Mouse (Mus musculus) embryonic stem cell, embryonic (primary cell): ENCODE data around the gene Ndufs3.

ENCODE experiments used
- CTCF ChIA-PET, 4 experiments: fragments of 300-600 bp in 2 of 4; fragments of 350-600 bp in 2 of 4; sonication (Branson Sonifier 250); formaldehyde crosslinking; loops; one replicate each; lab custom pipeline; 2022; ENCODE audit warnings: inconsistent platforms in 2 of 4; lab: Charles Lee
- POLR2A ChIA-PET, 4 experiments: fragments of 300-600 bp in 2 of 4; fragments of 350-600 bp in 2 of 4; sonication (Branson Sonifier 250); formaldehyde crosslinking; loops; one replicate each; lab custom pipeline; 2022; ENCODE audit warnings: antibody characterized with exemption in 4 of 4, inconsistent platforms in 1 of 4; lab: Charles Lee

The Ndufs3 gene

GRCm38 (mm10) chr2:90904076-90904855 is at the start of gene Ndufs3, which contains the start of gene Kbtbd4:
TSS of gene Ndufs3 (minus strand) at chr2:90904827.
TSS of gene Kbtbd4 (plus strand) at chr2:90904740.
- POLR2A ChIA-PET, result interaction anchor here (0.5 to 5.4 kb wide), 42 partner anchors 9 to 596 kb away, joined by 3 to 118 read pairs (median 4); partner anchors contain the start of genes C1qtnf4 (in 2 of the 4), Acp2 (in 1 of the 4) and Nr1h3 (in 1 of the 4)

DNA sequence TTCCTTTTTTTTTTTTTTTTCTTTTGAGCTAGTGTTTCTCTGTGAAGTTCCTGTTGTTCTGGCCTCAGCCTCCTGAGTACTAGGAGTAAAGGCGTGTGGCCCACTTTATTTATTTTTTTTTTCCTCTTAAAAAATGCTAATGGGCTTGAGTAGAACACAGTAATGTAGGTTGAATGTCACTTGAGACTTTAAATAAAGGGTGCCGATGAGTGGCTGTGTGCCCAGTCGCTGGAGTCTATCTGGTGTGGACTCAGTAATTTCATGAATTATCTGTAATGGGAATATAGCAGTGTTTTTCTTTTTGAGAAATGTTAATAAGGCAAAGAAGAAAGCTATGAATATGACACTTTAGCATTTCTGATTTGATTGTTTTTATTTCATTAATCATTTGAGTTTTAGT is 48.8 kb upstream of the Ndufs3 start:
- CTCF ChIA-PET, result interaction anchor here in 2 of 4 experiments (0.7 kb wide), 2 partner anchors 13 to 157 kb away, joined by 3 read pairs; no protein-coding TSS in a partner anchor
- POLR2A ChIA-PET, result interaction anchor here (0.6 to 6.3 kb wide), 13 partner anchors 9 to 111 kb away, joined by 3 to 35 read pairs (median 4); partner anchors contain the start of gene Celf1 (in 1 of the 4)

More at GRCm38 (mm10) chr2:90904076-90904855, at the start of gene Ndufs3, which contains the start of gene Kbtbd4:
- CTCF ChIA-PET, result interaction anchor here in 2 of 4 experiments (0.6 to 1.0 kb wide), 3 partner anchors 279 to 937 kb away, joined by 4 to 5 read pairs (median 4); no protein-coding TSS in a partner anchor

GRCm38 (mm10) chr2:90950582-90951194 is 46.1 kb upstream of the Ndufs3 start:
- CTCF ChIA-PET, result interaction anchor here in 2 of 4 experiments (0.6 to 1.3 kb wide), 4 partner anchors 11 to 519 kb away, joined by 3 to 4 read pairs (median 4); no protein-coding TSS in a partner anchor
- POLR2A ChIA-PET, result interaction anchor here in 3 of 4 experiments (0.7 to 6.3 kb wide), 12 partner anchors 7 to 162 kb away, joined by 3 to 44 read pairs (median 6); partner anchors contain the start of gene Celf1 (in 2 of the 3)

GRCm38 (mm10) chr2:90950149-90950548 is 45.5 kb upstream of the Ndufs3 start:
- CTCF ChIA-PET, result interaction anchor here in 2 of 4 experiments (0.6 to 1.3 kb wide), 4 partner anchors 10 to 519 kb away, joined by 3 to 4 read pairs (median 4); no protein-coding TSS in a partner anchor
- POLR2A ChIA-PET, result interaction anchor here (0.6 to 5.7 kb wide), 14 partner anchors 8 to 162 kb away, joined by 3 to 44 read pairs (median 6); partner anchors contain the start of gene Celf1 (in 2 of the 4)

- POLR2A ChIA-PET, result interaction anchor here in 3 of 4 experiments (0.7 to 4.9 kb wide), 21 partner anchors 8 to 75 kb away, joined by 3 to 29 read pairs (median 5); partner anchors contain the start of genes C1qtnf4 (in 1 of the 3), Kbtbd4 (in 1 of the 3) and Ndufs3 (in 1 of the 3)
These were observed 37.1 kb upstream of the Ndufs3 start for GRCm38 (mm10) chr2:90941744-90942143.

DNA sequence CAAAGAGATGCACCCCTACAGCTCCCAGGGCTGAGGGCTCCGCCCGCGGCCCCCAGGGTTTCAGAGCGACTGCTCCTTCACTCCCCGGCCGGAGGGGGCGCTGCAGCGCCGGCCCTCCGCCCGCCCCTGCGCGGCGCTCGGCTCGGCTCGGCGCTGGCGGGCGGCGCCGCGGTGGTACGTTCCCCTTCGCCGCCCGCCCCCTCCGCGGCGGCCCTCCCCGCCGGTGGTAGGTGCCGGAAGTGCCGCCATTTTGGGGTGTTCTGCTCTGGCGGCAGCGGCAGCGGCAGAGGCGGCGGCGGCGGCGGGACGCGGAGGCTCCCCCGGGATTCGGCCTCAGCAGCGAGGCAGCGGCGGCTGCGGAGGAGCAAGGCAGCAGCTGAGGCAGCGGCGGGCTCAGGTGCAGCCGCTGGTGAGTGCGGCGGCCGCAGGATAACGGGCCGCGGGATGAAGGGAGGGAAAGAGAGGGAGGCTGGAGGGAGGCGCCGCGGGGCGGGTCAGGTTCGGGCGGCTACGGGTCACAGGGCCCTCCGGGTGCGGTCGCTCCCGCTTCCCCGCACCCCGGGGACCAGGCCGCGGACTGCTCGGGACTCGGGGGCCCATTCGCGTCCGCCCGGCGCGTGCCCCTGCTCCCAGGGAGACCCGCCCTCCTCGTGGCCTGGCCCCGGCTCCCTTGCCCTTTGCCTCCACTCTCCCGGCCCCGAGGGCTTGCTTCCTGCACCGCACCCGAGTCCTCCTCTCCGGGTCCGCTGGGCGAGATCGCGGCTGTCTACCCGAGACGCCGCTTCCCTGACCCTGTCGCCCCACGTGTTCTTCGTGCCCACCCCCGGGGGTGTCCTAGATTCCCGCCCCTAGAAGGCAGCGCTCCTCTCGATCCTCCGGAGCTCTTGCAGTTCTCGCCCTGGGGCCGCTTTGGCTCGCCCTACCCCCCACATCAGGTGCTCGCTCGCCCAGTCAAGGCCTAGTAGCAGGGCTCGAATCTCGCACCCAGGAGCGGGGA is 35.9 kb upstream of the Ndufs3 start, which contains the start of gene Celf1:
Gene Celf1 (plus strand): TSS at position 150 of the 997 bp plus-strand sequence.
- CTCF ChIA-PET, result interaction anchor here in 3 of 4 experiments (0.6 to 1.2 kb wide), 12 partner anchors 8 to 1031 kb away, joined by 3 to 8 read pairs (median 4); no protein-coding TSS in a partner anchor
- POLR2A ChIA-PET, result interaction anchor here (0.5 to 4.9 kb wide), 46 partner anchors 8 to 1022 kb away, joined by 3 to 29 read pairs (median 5); partner anchors contain the start of genes Slc39a13 (in 2 of the 4), C1qtnf4 (in 1 of the 4), Ddb2 (in 1 of the 4) and Kbtbd4 (in 1 of the 4)

More at GRCm38 (mm10) chr2:90941744-90942143, 37.1 kb upstream of the Ndufs3 start:
- CTCF ChIA-PET, result no interaction called here

DNA sequence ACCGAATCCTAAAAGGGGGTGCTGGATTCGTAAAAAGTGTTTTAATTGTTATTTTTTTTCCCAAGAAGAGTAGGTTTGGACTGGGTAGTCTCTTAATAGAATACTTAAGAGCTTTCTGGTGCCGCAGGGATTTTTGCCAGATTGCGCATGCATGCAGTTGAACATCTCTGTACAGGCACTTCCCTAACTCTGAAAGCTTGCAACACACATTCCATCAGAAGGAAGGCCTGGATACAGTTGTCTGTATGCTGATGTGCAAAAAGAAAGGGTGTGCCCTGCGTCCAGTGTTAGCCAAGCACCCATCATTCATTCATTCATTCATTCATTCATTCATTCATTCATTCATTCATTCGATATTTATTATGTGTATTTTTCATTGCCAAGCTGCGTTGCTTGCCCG is 35.1 kb upstream of the Ndufs3 start:
- ChIA-PET POLR2A (interaction anchor here (0.8 to 4.9 kb wide), 29 partner anchors 9 to 297 kb away, joined by 3 to 29 read pairs (median 5); partner anchors contain the start of genes Ddb2 (in 1 of the 4) and Slc39a13 (in 1 of the 4)), CTCF (interaction anchor here (0.6 to 1.2 kb wide), 13 partner anchors 9 to 1032 kb away, joined by 3 to 8 read pairs (median 4); no protein-coding TSS in a partner anchor)

DNA sequence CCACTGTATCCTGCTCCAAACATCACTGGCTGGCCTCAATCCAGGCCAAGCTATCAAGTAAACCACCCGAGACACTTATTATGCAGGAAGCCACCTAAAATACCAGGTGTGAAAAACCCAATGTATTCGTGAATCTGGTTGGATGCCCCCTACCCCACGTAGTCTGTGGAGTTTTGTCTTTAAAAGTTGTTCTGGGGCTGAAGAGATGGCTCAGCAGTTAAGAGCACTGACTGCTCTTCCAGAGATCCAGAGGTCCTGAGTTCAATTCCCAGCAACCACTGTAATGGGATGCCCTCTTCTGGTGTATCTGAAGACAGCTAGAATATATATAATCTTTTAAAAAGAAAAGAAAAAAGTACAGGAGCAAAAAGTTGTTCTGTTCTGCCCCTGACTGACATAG is 33.7 kb upstream of the Ndufs3 start:
- ChIA-PET CTCF (no interaction called here), POLR2A (interaction anchor here in 3 of 4 experiments (0.7 to 2.0 kb wide), 9 partner anchors 9 to 194 kb away, joined by 3 to 7 read pairs (median 4); partner anchors contain the start of gene Fnbp4 (in 1 of the 3))

DNA sequence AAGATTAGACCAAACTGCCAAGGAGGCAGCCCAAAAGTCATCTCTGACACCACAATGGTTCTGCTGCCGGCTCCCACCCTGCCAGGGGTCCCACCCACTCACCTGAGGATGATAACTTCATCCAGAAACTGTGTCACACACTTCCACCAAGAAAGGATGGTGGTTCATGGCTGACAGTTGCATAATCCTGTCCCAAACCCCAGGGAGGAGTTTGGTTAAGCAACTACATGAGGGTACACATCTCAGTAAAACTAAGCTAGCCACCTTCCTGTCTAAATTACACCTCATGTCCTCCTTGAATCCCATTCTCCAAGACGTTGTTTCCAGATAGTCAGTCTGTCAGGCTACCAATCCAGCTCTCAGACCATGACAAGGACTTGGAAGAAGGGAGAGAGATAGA is 27.6 kb upstream of the Ndufs3 start:
- POLR2A ChIA-PET, result interaction anchor here in 2 of 4 experiments (1.1 to 3.5 kb wide), 4 partner anchors 8 to 16 kb away, joined by 4 to 16 read pairs (median 6); partner anchors contain the start of gene Celf1 (in 1 of the 2)
- CTCF ChIA-PET, result no interaction called here

GRCm38 (mm10) chr2:90931829-90932228 is 27.2 kb upstream of the Ndufs3 start:
- CTCF ChIA-PET, result no interaction called here
- POLR2A ChIA-PET, result interaction anchor here in 1 of 4 experiments (1.1 to 3.5 kb wide), 3 partner anchors 8 to 17 kb away, joined by 4 to 16 read pairs (median 7); partner anchors contain the start of gene Celf1

- ChIA-PET POLR2A (interaction anchor here in 3 of 4 experiments (0.7 to 5.5 kb wide), 8 partner anchors 9 to 23 kb away, joined by 3 to 49 read pairs (median 6); partner anchors contain the start of gene Celf1 (in 1 of the 3)), CTCF (no interaction called here)
These were observed 23.9 kb upstream of the Ndufs3 start for GRCm38 (mm10) chr2:90928566-90928965.

GRCm38 (mm10) chr2:90922636-90923035 is 18.0 kb upstream of the Ndufs3 start:
- POLR2A ChIA-PET, result interaction anchor here in 1 of 4 experiments (0.6 kb wide), 1 partner anchor 16 kb away, joined by 4 read pairs; no protein-coding TSS in a partner anchor
- CTCF ChIA-PET, result no interaction called here

- ChIA-PET CTCF (no interaction called here), POLR2A (no interaction called here)
These were observed 16.6 kb upstream of the Ndufs3 start for GRCm38 (mm10) chr2:90921178-90921577.

DNA sequence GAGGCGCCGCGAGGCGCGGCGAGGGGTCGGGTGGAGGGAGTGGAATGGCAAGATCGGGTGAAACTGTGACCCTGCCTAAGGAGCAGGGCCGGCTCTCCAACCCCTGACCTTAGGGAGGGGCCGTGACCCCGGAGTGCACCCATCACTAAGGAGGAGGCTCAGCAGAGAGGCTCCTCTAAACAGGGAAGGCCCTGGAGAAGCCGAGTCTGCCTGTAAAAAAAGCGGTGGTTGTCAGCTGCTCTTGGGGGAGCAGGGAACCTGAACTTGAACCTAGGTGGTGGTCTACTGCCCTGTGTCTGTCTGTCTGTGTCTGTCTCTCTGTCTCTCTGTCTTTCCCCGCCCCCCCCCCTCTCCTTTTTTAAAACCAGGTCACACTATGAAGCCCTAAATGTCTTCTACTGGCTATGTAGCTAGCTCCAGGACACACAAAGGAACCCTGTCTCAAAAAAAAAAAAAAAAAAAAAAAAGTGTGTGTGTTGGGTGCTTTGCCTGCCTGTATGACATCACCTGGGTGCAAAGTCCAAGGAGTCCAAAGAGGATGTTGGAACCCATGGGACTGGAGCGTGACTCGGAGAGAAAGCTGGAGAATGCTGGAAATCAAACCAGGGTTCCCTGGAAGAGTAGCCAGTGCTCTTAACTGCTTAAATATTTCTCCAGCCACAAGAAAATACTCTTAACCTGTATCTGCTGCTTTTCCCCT is 13.5 kb upstream of the Ndufs3 start:
- POLR2A ChIA-PET, result interaction anchor here (0.6 to 7.9 kb wide), 54 partner anchors 9 to 1088 kb away, joined by 3 to 118 read pairs (median 4); partner anchors contain the start of genes Celf1 (in 3 of the 4), Kbtbd4 (in 2 of the 4), Ndufs3 (in 2 of the 4) and C1qtnf4 (in 1 of the 4)
- CTCF ChIA-PET, result interaction anchor here (0.6 to 1.2 kb wide), 6 partner anchors 13 to 649 kb away, joined by 3 to 9 read pairs (median 5); partner anchors contain the start of gene Celf1 (in 2 of the 4)
